Mouse (Mus musculus): ENCODE results near the gene Kcng3.

- no peak for TF ChIP-seq GATA2 (IDR thresholded peaks at IDR 0.05; ENCODE audit: borderline replicate concordance, low read depth, low read length)
- no peak for TF ChIP-seq CTCF (IDR thresholded peaks at IDR 0.05; ENCODE audit: low read depth, low read length)
- TF ChIP-seq GATA1 (IDR thresholded peaks at IDR 0.05; ENCODE audit: borderline replicate concordance, low read length): no peak
- TF ChIP-seq TAL1 (conservative IDR thresholded peaks at IDR 0.05; ENCODE audit: low read depth, low read length): no peak
- TF ChIP-seq POLR2AphosphoS5 (IDR thresholded peaks at IDR 0.05; ENCODE audit: insufficient replicate concordance, low read depth, low read length): no peak
Measured at GRCm38 (mm10) chr17:83613907-83614306, 17.8 kb downstream of the Kcng3 start.

Measured in G1E (cell line).